ENCODE assay signal across 20 mouse cellular contexts in genomic region chr9:49922162-49922561, GRCm38 (mm10).
DNase-seq lines count a peak whose midpoint lies in the region; ATAC-seq lines count a peak whose summit lies in the region.
"Had no signal": no experiment of that assay in that cellular context is flagged by ENCODE, and none has a peak within 500 bp of the region (broad histone marks: within the 10 kb centered on the region; RNA-seq: fewer than 3 reads in every experiment).

No protein-coding gene starts in this region.

- H3K27me3 ChIP-seq in kidney, embryonic 15.5 days = no peaks in the 10 kb centered on the region
- no peaks in the 10 kb centered on the region for H3K27me3 ChIP-seq in neural tube, embryonic 12.5 days (replicated peaks)
- H3K27me3 ChIP-seq: embryonic facial prominence, embryonic 15.5 days; midbrain, embryonic 15.5 days; Patski; stomach, embryonic 15.5 days had no signal

- H3K4me1 ChIP-seq in kidney, embryonic 15.5 days = peaks cover 56% of the 10 kb centered on the region
- peaks cover 30% of the 10 kb centered on the region for H3K4me1 ChIP-seq in neural tube, embryonic 12.5 days

- H3K9me3 ChIP-seq in kidney, embryonic 15.5 days (replicated peaks) = no peaks in the 10 kb centered on the region
- no peaks in the 10 kb centered on the region for H3K9me3 ChIP-seq in neural tube, embryonic 12.5 days
- H3K9me3 ChIP-seq: embryonic facial prominence, embryonic 15.5 days; midbrain, embryonic 15.5 days; stomach, embryonic 15.5 days had no signal

- DNase-seq in kidney, adult 11 months = peak; percentile 7
- no peak for DNase-seq in kidney, adult 18-20 months
- DNase-seq in R1 (ENCODE audit: low read depth, low spot score) = peak; percentile 47
- DNase-seq in right cerebral cortex, postnatal 10 days (ENCODE audit: low spot score in 2 of 2) = no peak
- no peak for DNase-seq in left cerebral cortex, postnatal 4 days
- DNase-seq: adrenal gland, adult 2 months; gastrocnemius, postnatal 25 days; heart, postnatal 36 days; lung, postnatal 36 days; right cerebral cortex, postnatal 4 days; thymus, postnatal 36 days had no signal

- peak; percentile 73 for ATAC-seq in kidney, embryonic 15.5 days (replicated peaks; ENCODE audit: low FRiP score)
- ATAC-seq in neural tube, embryonic 12.5 days (ENCODE audit: low FRiP score, low read depth) = 0 out of 2 replicates have a peak, but pooled peaks have one; percentile 29
- ATAC-seq: CD4-positive, CD25-positive, alpha-beta regulatory T cell, adult 4 months; forebrain, embryonic 16.5 days; midbrain, embryonic 15.5 days; Patski had no signal

- no peak overlapping the region for H3K9ac ChIP-seq in kidney, embryonic 15.5 days
- H3K9ac ChIP-seq in neural tube, embryonic 12.5 days = no peak overlapping the region
- H3K9ac ChIP-seq: embryonic facial prominence, embryonic 15.5 days; liver, embryonic 14.5 days; midbrain, embryonic 15.5 days; stomach, embryonic 15.5 days had no signal

- peak overlapping the region; percentile 91 for H3K27ac ChIP-seq in kidney, embryonic 15.5 days
- no peak overlapping the region for H3K27ac ChIP-seq in neural tube, embryonic 12.5 days
- H3K27ac ChIP-seq: embryonic facial prominence, embryonic 15.5 days; liver, embryonic 14.5 days; midbrain, embryonic 15.5 days; stomach, embryonic 15.5 days had no signal

- peak overlapping the region; percentile 27; the same call in 1 of the 2 replicates for H3K4me2 ChIP-seq in kidney, embryonic 15.5 days
- 0 out of 2 replicates have a peak overlapping the region, but pooled peaks have one; percentile 4 for H3K4me2 ChIP-seq in neural tube, embryonic 12.5 days (replicated peaks)
- H3K4me2 ChIP-seq: embryonic facial prominence, embryonic 15.5 days; midbrain, embryonic 15.5 days; stomach, embryonic 15.5 days had no signal

- no peaks in the 10 kb centered on the region for H3K36me3 ChIP-seq in kidney, embryonic 15.5 days
- no peaks in the 10 kb centered on the region for H3K36me3 ChIP-seq in neural tube, embryonic 12.5 days
- H3K36me3 ChIP-seq: embryonic facial prominence, embryonic 15.5 days; midbrain, embryonic 15.5 days; stomach, embryonic 15.5 days had no signal

- H3K4me3 ChIP-seq in kidney, embryonic 15.5 days (replicated peaks) = no peak overlapping the region
- H3K4me3 ChIP-seq in neural tube, embryonic 12.5 days = no peak overlapping the region
- H3K4me3 ChIP-seq: embryonic facial prominence, embryonic 15.5 days; midbrain, embryonic 15.5 days; stomach, embryonic 15.5 days had no signal

- 7% methylated on average over 2 of the region's 2 CpGs for WGBS in kidney, embryonic 15.5 days
- 6% methylated on average over 2 of the region's 2 CpGs for WGBS in neural tube, embryonic 12.5 days

- intact Hi-C loops in left cerebral cortex, postnatal 4 days (cut with DNase I) = no loop called here

Comparison
In these comparisons a context has a peak if more than half of its experiments do, and no peak if none do; other contexts are left out.
1. DNase-seq: peak in kidney, adult 11 months (single experiment) and R1 (single experiment); none in kidney, adult 18-20 months (single experiment), right cerebral cortex, postnatal 10 days (0 of 2) and left cerebral cortex, postnatal 4 days (single experiment).